Mouse (Mus musculus): ENCODE results near the gene H1f0.
"Not testable (repeated sequence)": the region's sequence is repeated elsewhere in the genome, so short reads cannot be mapped to it uniquely, and the experiment has no call there.

Gene H1f0

GRCm38 (mm10) chr15:79003079-79003478 is 25.2 kb upstream of the H1f0 start:
- DNase-seq (ENCODE audit: low read depth, low spot score): no peak

- no peak for DNase-seq (ENCODE audit: low read depth, low spot score)
Observed at GRCm38 (mm10) chr15:79005581-79005980, 22.7 kb upstream of the H1f0 start.

GRCm38 (mm10) chr15:79006638-79007037 is 21.6 kb upstream of the H1f0 start:
- no peak for DNase-seq (ENCODE audit: low read depth, low spot score)

GRCm38 (mm10) chr15:79007059-79007458 is 21.2 kb upstream of the H1f0 start:
- no peak for DNase-seq (ENCODE audit: low read depth, low spot score)

GRCm38 (mm10) chr15:79007836-79008235 is 20.4 kb upstream of the H1f0 start:
- DNase-seq (ENCODE audit: low read depth, low spot score): peak; percentile 51

GRCm38 (mm10) chr15:79009734-79010133 is 18.5 kb upstream of the H1f0 start:
- DNase-seq (ENCODE audit: low read depth, low spot score): no peak

- DNase-seq (ENCODE audit: low read depth, low spot score): no peak
Observed at GRCm38 (mm10) chr15:79011550-79011949, 16.7 kb upstream of the H1f0 start.

- DNase-seq (ENCODE audit: low read depth, low spot score): no peak
Observed at GRCm38 (mm10) chr15:79013382-79013781, 14.9 kb upstream of the H1f0 start.

- DNase-seq (ENCODE audit: low read depth, low spot score): no peak
Observed at GRCm38 (mm10) chr15:79018191-79018590, 10.1 kb upstream of the H1f0 start.

- peak; percentile 49 for DNase-seq (ENCODE audit: low read depth, low spot score)
Observed at GRCm38 (mm10) chr15:79018886-79019285, 9.4 kb upstream of the H1f0 start.

GRCm38 (mm10) chr15:79022671-79023230 is 5.5 kb upstream of the H1f0 start:
- no peak for DNase-seq (ENCODE audit: low read depth, low spot score)

GRCm38 (mm10) chr15:79023366-79023765 is 4.9 kb upstream of the H1f0 start:
- DNase-seq (ENCODE audit: low read depth, low spot score): no peak

GRCm38 (mm10) chr15:79025687-79026308 is 2.5 kb upstream of the H1f0 start:
- no peak for DNase-seq (ENCODE audit: low read depth, low spot score)

- DNase-seq (ENCODE audit: low read depth, low spot score): no peak
Observed at GRCm38 (mm10) chr15:79026511-79027290, 1.5 kb upstream of the H1f0 start.

- no peak for DNase-seq (ENCODE audit: low read depth, low spot score)
Observed at GRCm38 (mm10) chr15:79027291-79028205, 702 bp upstream of the H1f0 start.

- peak; percentile 43 for DNase-seq (ENCODE audit: low read depth, low spot score)
Observed at GRCm38 (mm10) chr15:79028823-79029484, 704 bp downstream of the H1f0 start.

- DNase-seq (ENCODE audit: low read depth, low spot score): peak; percentile 63
Observed at GRCm38 (mm10) chr15:79029519-79030241, 1.4 kb downstream of the H1f0 start.

- peak; percentile 95 for DNase-seq (ENCODE audit: low read depth, low spot score)
Observed at GRCm38 (mm10) chr15:79030551-79031435, 2.5 kb downstream of the H1f0 start.

GRCm38 (mm10) chr15:79031908-79032307 is 3.7 kb downstream of the H1f0 start:
- not testable (repeated sequence) for DNase-seq (ENCODE audit: low read depth, low spot score)

Measured in 3T3-L1 (cell line).